Mouse (Mus musculus): ENCODE results near the gene Mmel1. TPM values are rescaled to one million over a fixed set of nuclear protein-coding genes. Genes with fewer than 3 reads are reported as not detected.
A peak's percentile ranks its signal among the peaks of the same experiment; 100 is the strongest.

The Mmel1 gene
- polyA plus RNA-seq, 1 experiment: not detected

DNA sequence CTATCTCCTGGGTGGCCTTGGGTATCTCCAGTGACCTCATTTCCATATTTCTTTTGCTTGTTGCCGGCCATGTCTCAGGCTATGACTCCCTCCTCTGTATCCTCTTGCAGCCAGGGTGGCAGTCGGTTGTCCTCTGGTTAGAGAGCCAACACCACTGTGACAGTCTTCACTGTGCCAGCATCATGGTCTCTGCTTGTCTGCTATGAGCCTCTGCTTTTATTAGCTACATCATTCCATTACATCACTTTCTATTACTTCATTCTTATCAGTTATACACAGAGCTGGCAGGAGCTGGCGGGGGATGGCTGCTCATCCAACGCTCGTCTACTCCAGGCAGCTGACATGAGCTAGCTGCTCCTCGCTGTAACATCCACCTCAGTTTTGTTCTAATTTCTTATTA, 11.3 kb downstream of the Mmel1 start:
- Histone ChIP-seq H3K4me1 (ENCODE audit: control insufficient read depth, insufficient read depth, insufficient read length, low read length) (peaks cover 4% of the 10 kb centered on the region; the same call in 1 of the 2 replicates), H3K4me3 (ENCODE audit: insufficient read depth, low read depth, low read length) (no peak overlapping the region), H3K27ac (replicated peaks; ENCODE audit: low read depth, low read length) (no peak overlapping the region)

DNA sequence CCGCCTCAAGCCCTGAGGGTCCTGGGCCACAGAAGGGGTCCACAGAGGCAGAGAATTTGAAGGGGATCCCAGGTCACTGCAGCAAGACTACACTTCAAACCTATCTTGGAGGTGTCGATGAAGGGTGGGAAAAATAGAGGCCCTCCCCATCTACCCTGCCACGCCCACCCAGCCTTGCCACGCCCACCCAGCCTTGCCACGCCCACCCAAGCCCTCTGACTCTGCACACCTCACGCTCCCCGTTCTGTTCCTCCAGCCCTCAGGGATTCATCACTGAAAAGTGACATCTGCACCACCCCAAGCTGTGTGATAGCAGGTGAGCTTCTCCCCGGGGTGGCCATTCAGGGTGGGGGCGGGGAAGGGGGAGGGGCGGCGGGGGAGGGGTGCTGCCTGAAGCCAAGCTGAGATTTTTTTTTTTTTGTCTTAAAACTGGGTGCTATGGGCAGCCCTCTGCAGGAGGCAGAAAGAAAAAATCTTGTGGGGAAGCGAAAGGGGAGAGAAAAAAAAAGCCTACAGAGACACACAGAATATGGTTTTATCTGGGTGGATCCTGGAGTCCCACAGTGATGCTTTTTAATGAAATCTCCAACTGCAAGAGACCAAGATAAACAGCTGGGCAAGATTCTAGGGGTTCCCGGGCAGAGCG, 12.8 kb downstream of the Mmel1 start:
- Histone ChIP-seq H3K4me3 (ENCODE audit: insufficient read depth, low read depth, low read length) (no peak overlapping the region), H3K4me1 (ENCODE audit: control insufficient read depth, insufficient read depth, insufficient read length, low read length) (peaks cover 4% of the 10 kb centered on the region; the same call in 1 of the 2 replicates), H3K27ac (replicated peaks; ENCODE audit: low read depth, low read length) (no peak overlapping the region)

DNA sequence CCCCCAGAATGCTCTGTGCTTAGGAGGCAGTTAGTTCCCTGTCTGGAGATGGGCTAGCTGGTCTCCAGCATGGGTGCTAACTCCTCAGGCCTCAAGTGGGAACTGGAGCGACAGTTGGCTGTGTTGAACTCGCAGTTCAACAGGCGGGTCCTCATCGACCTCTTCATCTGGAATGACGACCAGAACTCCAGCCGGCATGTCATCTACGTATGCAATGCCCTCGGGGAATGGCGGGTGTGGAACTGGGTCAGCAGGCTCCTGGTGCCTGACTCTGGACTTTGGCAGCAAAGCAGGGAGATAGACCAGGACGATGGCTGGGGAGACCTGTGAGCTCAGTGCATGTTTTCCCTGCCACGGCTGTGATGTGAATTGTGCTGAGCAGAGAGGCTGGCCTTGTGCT, 16.0 kb downstream of the Mmel1 start:
- no peak overlapping the region for H3K4me3 ChIP-seq (ENCODE audit: insufficient read depth, low read depth, low read length)
- no peak overlapping the region for H3K27ac ChIP-seq (replicated peaks; ENCODE audit: low read depth, low read length)
- no peaks in the 10 kb centered on the region for H3K4me1 ChIP-seq (ENCODE audit: control insufficient read depth, insufficient read depth, insufficient read length, low read length)

DNA sequence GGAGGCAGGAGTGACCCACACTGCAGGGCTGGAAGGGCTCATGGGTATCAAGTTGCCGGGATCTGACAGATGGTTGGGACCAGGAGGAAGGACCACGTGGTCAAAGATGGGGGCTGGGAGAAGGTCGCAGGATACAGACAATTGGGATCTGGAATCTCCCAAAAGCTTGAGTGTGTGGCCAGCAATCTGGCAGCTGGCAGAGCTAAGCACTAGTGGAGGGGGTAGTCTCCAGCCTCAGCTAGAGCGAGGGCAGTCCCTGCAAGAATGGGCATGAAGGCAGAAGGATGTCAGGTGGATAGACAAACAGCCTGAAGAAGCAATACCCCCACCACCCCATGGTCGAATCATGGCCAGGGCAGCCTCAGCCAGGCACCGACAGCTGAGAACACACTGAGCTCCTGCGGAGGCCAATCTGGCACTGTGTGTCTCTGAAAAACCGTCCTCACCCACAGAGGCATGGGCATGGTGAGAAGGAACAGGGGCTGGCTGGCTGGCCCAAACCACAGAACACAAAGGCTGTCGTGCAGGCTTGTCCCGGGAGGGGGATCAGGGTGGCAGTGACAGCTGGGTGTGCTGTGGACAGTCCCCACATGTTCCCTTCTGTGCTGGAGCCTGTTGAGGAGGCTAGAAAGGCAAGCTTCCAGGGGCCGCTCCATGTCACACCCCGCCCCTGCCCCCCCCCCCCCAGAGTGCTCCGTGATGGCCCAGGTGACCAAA, 17.6 kb downstream of the Mmel1 start:
- no peaks in the 10 kb centered on the region for H3K4me1 ChIP-seq (ENCODE audit: control insufficient read depth, insufficient read depth, insufficient read length, low read length)
- no peak overlapping the region for H3K4me3 ChIP-seq (ENCODE audit: insufficient read depth, low read depth, low read length)
- H3K27ac ChIP-seq (replicated peaks; ENCODE audit: low read depth, low read length): no peak overlapping the region

DNA sequence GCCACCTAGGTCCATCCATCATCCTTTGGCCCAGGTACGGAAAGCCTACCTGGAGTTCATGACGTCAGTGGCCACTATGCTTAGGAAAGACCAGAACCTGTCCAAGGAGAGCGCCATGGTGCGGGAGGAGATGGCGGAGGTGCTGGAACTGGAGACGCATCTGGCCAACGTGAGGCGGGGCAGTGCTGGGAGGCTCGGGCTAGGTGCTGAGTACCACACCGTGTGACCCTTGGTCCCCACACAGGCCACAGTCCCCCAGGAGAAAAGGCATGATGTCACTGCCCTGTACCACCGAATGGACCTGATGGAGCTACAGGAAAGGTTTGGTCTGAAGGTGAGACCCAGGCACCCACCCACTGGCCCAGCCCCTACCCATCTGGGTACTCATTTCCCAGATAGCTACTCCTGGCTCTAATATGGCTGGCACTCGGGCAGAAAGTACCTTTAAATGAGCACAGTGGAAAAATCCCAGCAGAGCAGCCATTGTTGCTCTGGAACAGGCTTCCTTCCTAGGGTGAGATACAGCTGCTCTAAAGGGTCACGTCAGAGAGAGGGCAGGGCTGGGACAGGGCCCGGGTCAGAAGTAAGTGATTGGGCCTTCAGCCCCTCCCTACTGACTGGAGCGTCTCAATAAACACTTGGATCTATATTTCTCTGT, 18.3 kb downstream of the Mmel1 start:
- Histone ChIP-seq H3K4me1 (ENCODE audit: control insufficient read depth, insufficient read depth, insufficient read length, low read length) (no peaks in the 10 kb centered on the region), H3K27ac (replicated peaks; ENCODE audit: low read depth, low read length) (no peak overlapping the region)

DNA sequence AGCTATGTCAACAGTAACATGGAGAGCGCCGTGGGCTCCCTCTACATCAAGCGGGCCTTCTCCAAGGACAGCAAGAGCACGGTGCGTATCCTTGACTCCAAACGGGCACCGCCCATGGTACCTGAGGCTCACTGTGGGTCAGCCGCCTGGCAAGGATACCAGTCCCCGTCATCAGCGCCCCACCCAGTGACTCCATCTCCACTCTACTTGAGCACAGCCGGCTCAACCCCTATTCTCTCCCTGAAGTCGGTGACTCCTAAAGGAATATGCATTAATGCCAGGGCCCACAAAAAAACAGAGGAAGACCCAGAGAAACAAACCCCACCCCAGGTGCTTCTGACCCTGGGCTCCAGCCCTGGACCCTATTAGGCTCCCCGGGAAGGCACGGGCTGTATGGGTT, 21.5 kb downstream of the Mmel1 start:
- no peak overlapping the region for H3K27ac ChIP-seq (replicated peaks; ENCODE audit: low read depth, low read length)
- H3K4me3 ChIP-seq (ENCODE audit: insufficient read depth, low read depth, low read length): no peak overlapping the region
- no peaks in the 10 kb centered on the region for H3K4me1 ChIP-seq (ENCODE audit: control insufficient read depth, insufficient read depth, insufficient read length, low read length)

More for the DNA sequence above, 18.3 kb downstream of the Mmel1 start:
- no peak overlapping the region for H3K4me3 ChIP-seq (ENCODE audit: insufficient read depth, low read depth, low read length)

DNA sequence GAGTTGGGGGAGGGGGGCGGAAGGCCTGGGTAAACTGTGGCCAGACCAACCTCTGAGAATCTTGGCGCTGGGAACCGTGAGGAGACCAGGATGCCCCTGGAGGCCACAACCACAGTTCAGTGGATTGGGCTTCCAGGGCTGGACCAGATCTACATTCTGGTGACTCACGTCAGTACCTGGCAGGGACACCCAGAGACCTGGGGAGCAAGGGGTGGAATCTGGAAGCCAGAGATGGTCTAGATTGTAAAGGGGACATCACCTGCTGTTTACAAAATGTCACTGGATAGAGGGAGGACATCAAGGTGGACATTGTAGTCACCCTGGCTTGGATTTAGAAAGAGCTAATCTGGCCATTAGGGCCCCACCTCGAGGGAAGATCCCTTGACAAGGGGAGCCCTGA, 26.2 kb downstream of the Mmel1 start:
- no peak overlapping the region for H3K4me3 ChIP-seq (ENCODE audit: insufficient read depth, low read depth, low read length)
- H3K27ac ChIP-seq (replicated peaks; ENCODE audit: low read depth, low read length): no peak overlapping the region
- H3K4me1 ChIP-seq (ENCODE audit: control insufficient read depth, insufficient read depth, insufficient read length, low read length): peaks cover 5% of the 10 kb centered on the region; the same call in 1 of the 2 replicates

DNA sequence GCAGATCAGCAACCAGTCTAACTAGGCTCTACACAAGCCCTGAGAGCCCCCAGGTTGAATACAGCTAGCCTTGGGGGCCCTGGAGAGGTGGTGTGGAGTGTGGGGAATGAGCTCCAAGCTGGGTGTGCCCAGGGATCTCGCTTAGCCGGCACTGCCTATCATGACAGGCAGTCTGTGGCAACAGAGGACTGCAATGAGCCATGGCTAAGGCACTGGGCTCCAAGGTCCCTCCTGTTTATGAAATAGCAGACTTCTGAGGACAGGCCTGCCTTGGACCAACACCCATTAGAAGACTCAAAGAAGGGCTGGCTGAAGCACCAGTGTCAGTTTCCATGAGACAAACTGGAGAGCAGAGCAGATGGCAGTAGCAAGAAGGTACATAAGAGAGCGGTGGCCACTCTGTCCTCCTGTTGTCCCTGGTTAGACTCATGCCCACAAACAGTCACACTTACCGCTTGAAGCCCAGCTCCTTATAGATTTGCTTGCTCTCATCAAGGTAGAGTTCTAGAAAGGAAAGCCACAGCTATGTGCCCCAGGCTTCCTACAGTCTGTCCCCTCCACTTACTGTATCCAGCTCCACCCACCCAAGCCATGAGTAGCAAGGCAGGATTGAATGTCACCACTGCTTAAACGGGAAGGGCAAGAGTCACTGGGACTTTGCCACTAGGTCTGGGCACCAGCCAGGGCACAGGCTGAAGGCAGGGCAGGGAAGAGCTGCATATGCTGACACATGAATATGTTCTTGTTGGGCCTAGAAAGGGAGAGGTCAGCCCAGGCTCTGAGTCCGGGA, 28.5 kb downstream of the Mmel1 start:
- H3K4me3 ChIP-seq (ENCODE audit: insufficient read depth, low read depth, low read length): peak overlapping the region; percentile 58
- H3K27ac ChIP-seq (replicated peaks; ENCODE audit: low read depth, low read length): no peak overlapping the region

DNA sequence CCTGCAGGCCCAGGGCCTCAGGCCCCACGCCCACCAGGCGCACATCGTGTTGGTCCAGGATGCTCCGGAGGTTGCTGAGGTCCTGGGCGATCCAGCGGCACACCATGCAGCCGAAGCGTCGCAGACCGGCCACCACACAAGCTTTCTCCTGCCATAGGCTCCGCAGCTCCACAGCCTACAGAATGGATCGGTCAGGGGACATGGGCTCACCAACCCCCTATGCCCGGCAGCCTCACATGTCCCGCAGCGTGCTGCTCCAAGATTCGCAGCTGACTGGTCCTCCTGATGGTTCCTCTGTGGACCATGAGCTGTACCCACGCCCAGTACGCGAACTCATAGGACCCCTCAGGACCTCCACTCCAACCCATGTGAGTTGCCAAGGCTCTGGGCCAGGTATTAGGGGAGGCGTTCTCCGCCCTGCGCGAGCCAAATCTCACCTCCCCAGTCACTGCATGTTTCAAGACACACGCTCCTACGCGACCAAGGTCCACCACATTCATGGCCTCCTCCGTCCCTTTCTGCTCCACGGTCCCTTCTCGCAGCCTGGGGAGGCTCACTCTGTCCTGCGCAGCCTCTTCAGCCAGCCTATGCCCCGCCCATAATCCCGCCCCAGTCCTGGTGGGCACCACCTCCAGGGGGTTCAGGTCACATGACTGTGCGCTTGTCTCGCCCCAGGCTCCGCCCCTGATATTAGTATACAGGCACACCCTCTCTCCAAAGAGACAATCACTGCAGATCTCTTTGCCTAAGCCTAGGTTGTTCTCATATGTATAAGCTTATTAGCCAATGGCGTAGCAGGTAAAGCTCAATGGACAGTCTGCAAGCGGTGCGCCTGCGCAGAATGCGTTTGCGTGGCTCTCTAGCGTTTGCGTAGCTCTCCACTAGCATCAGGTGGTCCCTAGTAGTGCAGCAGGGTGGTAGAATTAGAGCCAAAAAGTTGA, 29.4 kb downstream of the Mmel1 start, which contains the start of gene Fam213b:
TSS of gene Fam213b (minus strand) at position 630 of the 941 bp plus-strand sequence.
- Histone ChIP-seq H3K27ac (replicated peaks; ENCODE audit: low read depth, low read length) (no peak within 1 kb of the TSS), H3K4me1 (ENCODE audit: control insufficient read depth, insufficient read depth, insufficient read length, low read length) (peaks cover 5% of the 10 kb centered on the region; the same call in 1 of the 2 replicates), H3K4me3 (ENCODE audit: insufficient read depth, low read depth, low read length) (peak within 1 kb of the TSS; percentile 58)

More for the DNA sequence above, 28.5 kb downstream of the Mmel1 start:
- H3K4me1 ChIP-seq (ENCODE audit: control insufficient read depth, insufficient read depth, insufficient read length, low read length): peaks cover 5% of the 10 kb centered on the region; the same call in 1 of the 2 replicates

DNA sequence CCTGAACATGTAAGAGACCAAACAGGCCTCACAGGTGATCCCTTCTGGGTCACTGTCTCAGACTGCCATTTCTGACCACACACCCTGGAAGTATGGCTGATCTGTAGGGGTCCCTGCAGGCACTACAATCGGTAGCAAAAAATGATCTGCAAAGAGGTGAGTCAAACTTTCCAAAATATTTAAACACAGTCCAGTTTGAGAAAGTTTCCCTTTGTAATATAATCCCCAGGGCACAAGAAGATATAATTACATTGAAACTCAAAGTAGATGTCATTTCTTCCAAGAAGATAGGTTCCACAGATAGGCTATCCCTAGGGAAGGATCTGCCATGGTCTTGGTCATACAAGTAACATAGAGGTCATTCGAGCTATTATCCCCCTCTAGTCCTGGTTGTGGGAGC, 33.0 kb downstream of the Mmel1 start:
- Histone ChIP-seq H3K4me3 (ENCODE audit: insufficient read depth, low read depth, low read length) (no peak overlapping the region), H3K27ac (replicated peaks; ENCODE audit: low read depth, low read length) (no peak overlapping the region), H3K4me1 (ENCODE audit: control insufficient read depth, insufficient read depth, insufficient read length, low read length) (peaks cover 5% of the 10 kb centered on the region; the same call in 1 of the 2 replicates)

DNA sequence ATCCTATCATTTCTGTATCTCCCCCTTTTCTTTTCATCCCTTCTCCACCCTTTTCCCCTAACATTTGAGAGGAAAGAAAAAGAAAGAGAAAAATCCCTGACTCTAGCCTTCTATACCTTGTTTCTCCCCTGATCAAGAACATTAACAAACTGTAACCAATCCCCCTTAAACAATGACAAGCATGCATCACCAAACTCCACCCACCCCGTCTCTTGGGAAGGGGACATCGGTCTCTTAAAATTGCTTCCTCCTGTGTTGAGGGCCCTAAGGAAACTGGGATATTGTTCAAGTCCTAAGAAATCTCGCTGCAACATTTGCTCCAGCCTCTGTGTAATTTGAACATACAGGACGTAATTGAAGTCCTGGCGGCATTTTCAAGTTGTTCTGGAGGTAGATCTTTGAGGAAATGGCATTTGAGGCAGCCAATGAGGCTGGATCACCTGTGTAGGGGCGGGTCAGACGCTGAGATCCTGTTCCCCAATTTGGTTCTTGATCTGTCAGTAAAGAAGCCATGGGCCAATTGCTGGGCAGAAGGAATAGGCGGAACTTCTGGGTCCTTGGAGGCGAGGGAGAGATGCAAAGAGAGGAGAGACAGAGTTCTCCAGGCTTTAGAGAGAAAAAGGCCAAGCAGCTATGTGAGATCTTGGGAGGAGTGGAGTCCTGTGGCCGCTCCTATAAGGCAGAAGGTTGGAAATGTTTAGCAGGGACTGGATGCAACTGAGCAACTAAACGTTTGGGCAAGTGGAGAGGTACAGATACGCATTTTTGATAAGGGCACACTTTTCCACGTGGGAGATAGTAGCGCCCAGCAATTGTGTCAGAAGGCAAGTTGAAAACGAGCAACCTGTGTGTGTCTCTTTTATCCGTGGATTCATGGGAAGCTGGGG, 35.0 kb downstream of the Mmel1 start:
- H3K27ac ChIP-seq (replicated peaks; ENCODE audit: low read depth, low read length): no peak overlapping the region

DNA sequence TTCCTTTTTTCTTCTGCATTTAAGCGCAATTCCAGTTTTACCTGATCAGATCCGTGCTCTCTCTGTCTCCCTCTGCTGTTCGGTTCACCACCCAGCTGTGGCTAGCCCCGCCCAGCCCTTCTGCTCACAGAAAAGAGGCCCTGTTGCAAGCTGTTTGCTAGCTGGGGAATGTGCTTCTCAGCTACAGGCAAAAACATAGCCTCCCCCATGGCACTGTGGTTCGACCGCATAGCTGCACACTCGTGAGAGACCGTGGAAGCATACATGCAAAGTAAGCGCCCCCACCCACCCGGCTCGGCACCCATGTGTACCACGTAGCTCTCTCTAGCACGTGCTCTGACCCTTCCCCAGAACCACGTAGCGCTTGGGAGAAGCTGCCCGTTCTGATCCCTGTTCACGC, 38.4 kb downstream of the Mmel1 start:
- Histone ChIP-seq H3K27ac (replicated peaks; ENCODE audit: low read depth, low read length) (no peak overlapping the region), H3K4me1 (ENCODE audit: control insufficient read depth, insufficient read depth, insufficient read length, low read length) (no peaks in the 10 kb centered on the region), H3K4me3 (ENCODE audit: insufficient read depth, low read depth, low read length) (no peak overlapping the region)

More for the DNA sequence above, 35.0 kb downstream of the Mmel1 start:
- Histone ChIP-seq H3K4me3 (ENCODE audit: insufficient read depth, low read depth, low read length) (peak overlapping the region; percentile 38), H3K4me1 (ENCODE audit: control insufficient read depth, insufficient read depth, insufficient read length, low read length) (no peaks in the 10 kb centered on the region)

DNA sequence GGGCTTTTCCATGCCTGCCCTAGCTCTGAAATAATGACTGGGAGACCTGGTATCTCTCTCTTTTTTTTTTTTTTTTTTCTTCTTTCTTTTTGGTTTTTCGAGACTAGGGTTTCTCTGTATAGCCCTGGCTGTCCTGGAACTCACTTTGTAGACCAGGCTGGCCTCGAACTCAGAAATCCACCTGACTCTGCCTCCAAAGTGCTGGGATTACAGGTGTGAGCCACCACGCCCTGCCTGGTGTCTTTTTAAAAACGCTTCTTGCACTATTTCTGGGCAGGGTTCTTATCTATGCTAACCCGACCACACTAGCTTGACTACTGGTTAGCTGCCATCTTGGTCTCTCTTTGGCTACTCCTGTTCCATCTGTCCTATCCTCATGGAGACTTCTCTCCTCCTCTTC, 39.1 kb downstream of the Mmel1 start:
- Histone ChIP-seq H3K4me3 (ENCODE audit: insufficient read depth, low read depth, low read length) (no peak overlapping the region), H3K27ac (replicated peaks; ENCODE audit: low read depth, low read length) (no peak overlapping the region), H3K4me1 (ENCODE audit: control insufficient read depth, insufficient read depth, insufficient read length, low read length) (no peaks in the 10 kb centered on the region)

Data from brown adipose tissue, adult 24 weeks (tissue).